Mouse (Mus musculus) ES-E14 (cell line): ENCODE measurements around the gene Ube2k. TPM values are rescaled to one million over a fixed set of nuclear protein-coding genes. Genes with fewer than 3 reads are reported as not detected.
A peak's percentile ranks its signal among the peaks of the same experiment; 100 is the strongest.

ENCODE experiments used
- DNase-seq: peaks from one replicate; pipeline ENCODE4 v3.0.0-alpha.2; 2013; ENCODE audit warnings: low read depth, low spot score
- H3K27ac ChIP-seq: 2 replicates; pipeline ENCODE4 v1.5.1; 2012; ENCODE audit warnings: low read depth, mild to moderate bottlenecking, low read length, moderate library complexity, mixed read lengths; ENCODE audit not compliant: poor library complexity, insufficient read depth, severe bottlenecking
- H3K36me3 ChIP-seq: 2 replicates; pipeline ENCODE4 v1.6.1; 2012; ENCODE audit warnings: mild to moderate bottlenecking, low read length, moderate library complexity, mixed read lengths; ENCODE audit not compliant: control insufficient read depth, poor library complexity, insufficient read depth, severe bottlenecking
- H3K4me1 ChIP-seq, 2 experiments: fragments of 150-350 bp in 1 of 2; sonication (generic) in 1 of 2; 2 replicates each; pipeline ENCODE4 v1.6.1; 2012; ENCODE audit warnings: low read length in 2 of 2, mild to moderate bottlenecking in 1 of 2, mixed read lengths in 1 of 2; ENCODE audit not compliant: control insufficient read depth in 2 of 2, insufficient read depth in 2 of 2, poor library complexity in 1 of 2
- H3K4me3 ChIP-seq, 2 experiments: fragments of 150-350 bp in 1 of 2; sonication (generic) in 1 of 2; 2 replicates each; pipeline ENCODE4 v1.5.1; 2012; ENCODE audit warnings: low read length in 2 of 2, low read depth in 1 of 2, mild to moderate bottlenecking in 1 of 2, mixed read lengths in 1 of 2; ENCODE audit not compliant: insufficient read depth in 1 of 2, poor library complexity in 1 of 2, severe bottlenecking in 1 of 2
- H3K9ac ChIP-seq: 2 replicates; pipeline ENCODE4 v1.6.1; 2012; ENCODE audit warnings: low read depth, mild to moderate bottlenecking, low read length, mixed read lengths; ENCODE audit not compliant: poor library complexity, insufficient read depth, severe bottlenecking
- H3K9me3 ChIP-seq: fragments of 150-350 bp; sonication (generic); 2 replicates; pipeline ENCODE4 v1.6.1; 2012; ENCODE audit warnings: low read depth, mild to moderate bottlenecking, low read length; ENCODE audit not compliant: control insufficient read depth, insufficient read depth
- CHD2 ChIP-seq: IDR thresholded peaks from 2 replicates; pipeline ENCODE4 v1.6.1; 2014; ENCODE audit warnings: mild to moderate bottlenecking, low read depth, low read length, inconsistent platforms
- HCFC1 ChIP-seq: IDR thresholded peaks from 2 replicates; pipeline ENCODE4 v1.6.1; 2012; ENCODE audit warnings: low read length, inconsistent platforms, borderline replicate concordance; ENCODE audit not compliant: insufficient read depth
- MAFK ChIP-seq: IDR thresholded peaks from 2 replicates; pipeline ENCODE4 v1.6.1; 2014; ENCODE audit warnings: mild to moderate bottlenecking, low read depth, low read length, inconsistent platforms; ENCODE audit not compliant: insufficient read depth
- ZC3H11A ChIP-seq: IDR thresholded peaks from 2 replicates; pipeline ENCODE4 v1.6.1; 2012; ENCODE audit warnings: low read depth, mild to moderate bottlenecking, inconsistent platforms, low read length, borderline replicate concordance
- ZNF384 ChIP-seq: IDR thresholded peaks from 2 replicates; pipeline ENCODE4 v1.6.1; 2012; ENCODE audit warnings: low read depth, low read length, inconsistent platforms
- in situ Hi-C, 2 experiments: fragments of 600-800 bp; cut with MboI; formaldehyde crosslinking; loops; one replicate each; pipeline ENCODE4 v1.15.1; 2025; ENCODE audit warnings: low sequenced_read_pairs in 2 of 2, inconsistent platforms in 1 of 2; ENCODE audit not compliant: unreplicated experiment in 2 of 2
- total RNA-seq: library from RNA; depleted of rRNA; stranded (reverse); fragments of 300-350 nt; gene quantifications from 2 replicates; pipeline ENCODE4 v1.2.3, GENCODE M21; 2012

Ube2k gene
- total RNA-seq, 1 experiment = 101 TPM

DNA sequence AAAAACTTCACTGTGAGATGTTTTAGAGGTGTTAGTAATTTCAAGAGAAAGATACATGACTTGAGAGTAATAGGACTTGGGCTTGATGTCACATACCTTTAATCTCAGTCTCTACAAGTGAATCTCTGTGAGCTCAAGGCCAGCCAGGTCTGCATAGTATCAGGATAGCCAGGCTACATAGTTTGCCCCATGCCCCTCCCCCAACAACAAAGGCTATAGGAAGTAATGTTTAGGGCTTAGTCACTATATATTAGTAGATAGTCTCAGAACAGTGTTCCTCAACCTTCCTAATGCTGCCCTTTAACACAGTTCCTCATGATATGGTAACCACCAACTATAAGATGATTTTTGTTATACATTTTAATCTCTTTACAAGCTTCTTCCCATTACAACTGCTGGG, 20.1 kb downstream of the Ube2k start:
- Histone ChIP-seq H3K9ac (no peak overlapping the region), H3K36me3 (no peaks in the 10 kb centered on the region; the same call in 1 of the 2 replicates), H3K27ac (no peak overlapping the region), H3K4me1 (peaks cover 4 to 8% of the 10 kb centered on the region in 2 experiments; a peak in 3 of 4 replicates), H3K4me3 (no peak overlapping the region), H3K9me3 (no peaks in the 10 kb centered on the region)
- no peak for TF ChIP-seq HCFC1
- no peak for TF ChIP-seq ZC3H11A
- TF ChIP-seq CHD2 = no peak
- TF ChIP-seq MAFK = no peak
- no peak for TF ChIP-seq ZNF384
- no peak for DNase-seq
- in situ Hi-C loops = no loop called here

DNA sequence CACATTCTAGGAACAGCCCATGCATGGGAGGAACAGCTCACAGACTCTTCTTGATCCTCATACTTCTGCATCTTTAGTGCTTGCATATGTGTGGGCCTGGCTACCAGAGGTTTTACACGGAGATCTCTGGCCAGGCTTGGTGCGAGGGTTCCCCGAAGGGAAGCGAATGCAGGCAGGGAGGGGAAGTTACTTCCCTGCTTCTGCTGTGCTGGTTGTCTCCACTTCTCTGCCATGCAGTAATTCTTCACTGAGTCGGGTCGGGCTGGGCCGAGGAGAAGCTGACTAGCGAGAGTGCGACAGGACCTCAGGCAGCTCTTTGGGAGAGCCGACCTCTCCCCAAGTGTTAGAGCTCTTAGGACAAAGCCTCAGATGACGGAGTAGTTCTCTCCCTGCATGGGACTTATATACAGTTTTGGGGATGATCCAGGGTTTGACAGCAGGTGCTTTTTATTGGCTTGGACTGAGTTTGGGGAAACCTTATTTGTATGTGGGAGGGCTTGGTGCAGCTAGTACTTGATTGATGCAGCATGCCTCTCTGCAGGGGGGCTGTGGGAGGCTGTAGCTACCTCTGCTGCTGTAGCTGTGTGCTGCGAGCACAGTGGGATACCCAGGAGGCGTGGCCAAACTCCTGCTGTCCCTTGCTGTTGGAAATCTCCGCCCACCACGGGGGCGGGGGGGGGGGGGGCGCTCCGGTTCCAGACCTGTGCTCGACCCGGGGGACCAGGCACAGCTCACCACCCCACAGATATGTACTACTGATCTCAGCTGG, 24.3 kb downstream of the Ube2k start:
- in situ Hi-C loops = no loop called here
- Histone ChIP-seq H3K4me3 (peak overlapping the region; percentile 3 to 4; a peak in 2 of 4 replicates), H3K27ac (peak overlapping the region; percentile 17; the same call in 1 of the 2 replicates), H3K9me3 (no peaks in the 10 kb centered on the region), H3K36me3 (no peaks in the 10 kb centered on the region; the same call in 1 of the 2 replicates), H3K9ac (no peak overlapping the region), H3K4me1 (peaks cover 4 to 8% of the 10 kb centered on the region in 2 experiments; a peak in 3 of 4 replicates)
- TF ChIP-seq HCFC1 = no peak
- TF ChIP-seq CHD2 = no peak
- peak; percentile 71 for DNase-seq

DNA sequence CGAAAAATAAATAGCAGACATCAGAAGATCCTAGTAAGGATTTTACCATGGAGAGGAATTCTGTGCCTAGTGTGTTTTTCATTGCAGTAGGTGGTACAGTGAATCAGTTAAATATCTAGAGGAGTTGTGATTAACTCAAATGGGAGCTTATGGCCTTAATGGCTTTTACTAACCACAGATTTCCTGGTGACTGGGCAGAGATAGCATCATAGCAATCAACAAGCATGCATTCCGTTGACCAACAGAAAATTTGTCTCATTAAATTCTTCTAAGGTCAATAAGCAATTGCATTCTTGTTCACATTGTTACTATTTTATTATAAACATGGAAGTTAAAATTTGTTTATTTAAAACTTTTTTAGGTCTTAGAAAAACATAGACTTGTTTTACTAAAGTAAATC, 28.5 kb downstream of the Ube2k start:
- Histone ChIP-seq H3K9me3 (no peaks in the 10 kb centered on the region), H3K36me3 (peaks cover 3% of the 10 kb centered on the region), H3K27ac (no peak overlapping the region), H3K4me3 (no peak overlapping the region), H3K9ac (no peak overlapping the region), H3K4me1 (peaks cover 4 to 7% of the 10 kb centered on the region in 2 experiments; a peak in 2 of 4 replicates)
- no peak for DNase-seq
- TF ChIP-seq MAFK (no peak), ZNF384 (no peak), HCFC1 (no peak), ZC3H11A (no peak), CHD2 (no peak)
- in situ Hi-C loops = no loop called here

DNA sequence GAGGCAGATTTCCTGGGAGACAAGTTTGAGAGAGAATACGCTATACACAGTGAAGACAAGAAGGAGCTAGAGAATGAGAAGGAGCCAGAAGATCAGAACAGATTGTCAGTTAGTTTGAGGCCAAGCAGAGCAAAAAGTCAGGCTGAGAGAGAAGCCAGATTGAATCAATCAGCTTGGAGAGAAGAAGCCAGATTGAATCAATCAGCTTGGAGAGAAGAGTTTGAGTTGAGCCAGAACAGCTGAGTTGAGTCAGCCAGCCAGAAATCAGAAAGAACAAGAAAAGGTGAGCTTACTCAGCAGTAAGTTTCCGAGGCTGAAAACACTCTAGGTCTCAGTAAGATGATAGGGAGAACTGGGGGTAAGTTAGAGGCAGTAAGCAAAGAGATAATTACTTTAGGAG, 37.8 kb downstream of the Ube2k start:
- no peak overlapping the region for H3K4me3 ChIP-seq
- in situ Hi-C loops = no loop called here
- H3K27ac ChIP-seq = no peak overlapping the region
- H3K4me1 ChIP-seq = no peaks in the 10 kb centered on the region; a peak in 1 of 4 replicates
- TF ChIP-seq MAFK (0 out of 2 replicates have a peak, but pooled peaks have one; percentile 26), HCFC1 (no peak)
- no peaks in the 10 kb centered on the region; the same call in 1 of the 2 replicates for H3K36me3 ChIP-seq
- DNase-seq = no peak
- no peaks in the 10 kb centered on the region for H3K9me3 ChIP-seq
- no peak overlapping the region for H3K9ac ChIP-seq

DNA sequence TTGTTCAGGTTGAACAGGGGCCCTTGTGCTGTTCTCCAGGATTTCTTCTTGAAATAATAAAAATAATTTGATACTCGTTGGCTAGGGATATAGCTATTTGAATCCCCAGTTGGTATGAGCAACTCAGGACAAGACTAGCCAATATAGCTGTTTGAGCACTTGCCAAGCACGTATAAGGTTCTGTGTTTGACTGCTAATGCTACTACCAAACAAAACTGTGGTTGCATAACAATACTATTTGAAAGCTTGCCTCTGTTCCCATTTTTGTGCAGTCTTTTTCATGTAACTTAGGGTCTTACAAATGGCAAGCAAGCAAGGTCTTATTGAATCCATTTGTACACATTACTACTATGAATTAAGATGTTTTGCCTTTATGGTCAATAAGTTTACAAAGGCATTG, 38.9 kb downstream of the Ube2k start:
- in situ Hi-C loops = no loop called here
- no peak for DNase-seq
- Histone ChIP-seq H3K9ac (no peak overlapping the region), H3K9me3 (no peaks in the 10 kb centered on the region), H3K4me3 (no peak overlapping the region), H3K36me3 (no peaks in the 10 kb centered on the region; the same call in 1 of the 2 replicates), H3K4me1 (no peaks in the 10 kb centered on the region; a peak in 1 of 4 replicates), H3K27ac (no peak overlapping the region)
- no peak for TF ChIP-seq HCFC1
- no peak for TF ChIP-seq ZC3H11A
- no peak for TF ChIP-seq MAFK
